Mouse (Mus musculus) ES-E14 (cell line): ENCODE measurements around the gene Olfr549. TPM values are rescaled to one million over a fixed set of nuclear protein-coding genes. Genes with fewer than 3 reads are reported as not detected.

Experiments used
- DNase-seq: peaks from one replicate; pipeline ENCODE4 v3.0.0-alpha.2; 2013; ENCODE audit warnings: low read depth, low spot score
- H3K27ac ChIP-seq: 2 replicates; pipeline ENCODE4 v1.5.1; 2012; ENCODE audit warnings: low read depth, mild to moderate bottlenecking, low read length, moderate library complexity, mixed read lengths; ENCODE audit not compliant: poor library complexity, insufficient read depth, severe bottlenecking
- H3K36me3 ChIP-seq: 2 replicates; pipeline ENCODE4 v1.6.1; 2012; ENCODE audit warnings: mild to moderate bottlenecking, low read length, moderate library complexity, mixed read lengths; ENCODE audit not compliant: control insufficient read depth, poor library complexity, insufficient read depth, severe bottlenecking
- H3K4me1 ChIP-seq, 2 experiments: fragments of 150-350 bp in 1 of 2; sonication (generic) in 1 of 2; 2 replicates each; pipeline ENCODE4 v1.6.1; 2012; ENCODE audit warnings: low read length in 2 of 2, mild to moderate bottlenecking in 1 of 2, mixed read lengths in 1 of 2; ENCODE audit not compliant: control insufficient read depth in 2 of 2, insufficient read depth in 2 of 2, poor library complexity in 1 of 2
- H3K4me3 ChIP-seq, 2 experiments: fragments of 150-350 bp in 1 of 2; sonication (generic) in 1 of 2; 2 replicates each; pipeline ENCODE4 v1.5.1; 2012; ENCODE audit warnings: low read length in 2 of 2, low read depth in 1 of 2, mild to moderate bottlenecking in 1 of 2, mixed read lengths in 1 of 2; ENCODE audit not compliant: insufficient read depth in 1 of 2, poor library complexity in 1 of 2, severe bottlenecking in 1 of 2
- H3K9ac ChIP-seq: 2 replicates; pipeline ENCODE4 v1.6.1; 2012; ENCODE audit warnings: low read depth, mild to moderate bottlenecking, low read length, mixed read lengths; ENCODE audit not compliant: poor library complexity, insufficient read depth, severe bottlenecking
- H3K9me3 ChIP-seq: fragments of 150-350 bp; sonication (generic); 2 replicates; pipeline ENCODE4 v1.6.1; 2012; ENCODE audit warnings: low read depth, mild to moderate bottlenecking, low read length; ENCODE audit not compliant: control insufficient read depth, insufficient read depth
- CHD2 ChIP-seq: IDR thresholded peaks from 2 replicates; pipeline ENCODE4 v1.6.1; 2014; ENCODE audit warnings: mild to moderate bottlenecking, low read depth, low read length, inconsistent platforms
- HCFC1 ChIP-seq: IDR thresholded peaks from 2 replicates; pipeline ENCODE4 v1.6.1; 2012; ENCODE audit warnings: low read length, inconsistent platforms, borderline replicate concordance; ENCODE audit not compliant: insufficient read depth
- MAFK ChIP-seq: IDR thresholded peaks from 2 replicates; pipeline ENCODE4 v1.6.1; 2014; ENCODE audit warnings: mild to moderate bottlenecking, low read depth, low read length, inconsistent platforms; ENCODE audit not compliant: insufficient read depth
- ZC3H11A ChIP-seq: IDR thresholded peaks from 2 replicates; pipeline ENCODE4 v1.6.1; 2012; ENCODE audit warnings: low read depth, mild to moderate bottlenecking, inconsistent platforms, low read length, borderline replicate concordance
- ZNF384 ChIP-seq: IDR thresholded peaks from 2 replicates; pipeline ENCODE4 v1.6.1; 2012; ENCODE audit warnings: low read depth, low read length, inconsistent platforms
- in situ Hi-C, 2 experiments: fragments of 600-800 bp; cut with MboI; formaldehyde crosslinking; loops; one replicate each; pipeline ENCODE4 v1.15.1; 2025; ENCODE audit warnings: low sequenced_read_pairs in 2 of 2, inconsistent platforms in 1 of 2; ENCODE audit not compliant: unreplicated experiment in 2 of 2
- total RNA-seq: library from RNA; depleted of rRNA; stranded (reverse); fragments of 300-350 nt; gene quantifications from 2 replicates; pipeline ENCODE4 v1.2.3, GENCODE M21; 2012

The Olfr549 gene
- total RNA-seq, 1 experiment = not detected

GRCm38 (mm10) chr7:102571142-102571541 lies 21.5 kb downstream of the Olfr549 start, which contains the start of gene Olfr550:
Gene Olfr550, plus strand, starts transcription at chr7:102571442.
- in situ Hi-C loops = no loop called here
- Histone ChIP-seq H3K9me3 (no peaks in the 10 kb centered on the region), H3K4me1 (no peaks in the 10 kb centered on the region), H3K27ac (no peak within 1 kb of the TSS), H3K36me3 (no peaks in the 10 kb centered on the region), H3K9ac (no peak within 1 kb of the TSS), H3K4me3 (no peak within 1 kb of the TSS)
- TF ChIP-seq ZC3H11A = no peak
- no peak for TF ChIP-seq CHD2
- no peak for TF ChIP-seq HCFC1
- TF ChIP-seq ZNF384 = no peak
- TF ChIP-seq MAFK = no peak
- no peak for DNase-seq

GRCm38 (mm10) chr7:102573174-102573830 lies 23.6 kb downstream of the Olfr549 start:
- H3K4me1 ChIP-seq = no peaks in the 10 kb centered on the region
- TF ChIP-seq MAFK = no peak
- TF ChIP-seq ZC3H11A = no peak
- no peak for TF ChIP-seq ZNF384
- TF ChIP-seq HCFC1 = no peak
- no peak for TF ChIP-seq CHD2
- H3K4me3 ChIP-seq = no peak overlapping the region
- H3K9ac ChIP-seq = no peak overlapping the region
- no peaks in the 10 kb centered on the region for H3K36me3 ChIP-seq
- no peak overlapping the region for H3K27ac ChIP-seq
- DNase-seq = no peak
- in situ Hi-C loops = no loop called here
- H3K9me3 ChIP-seq = no peaks in the 10 kb centered on the region

GRCm38 (mm10) chr7:102575998-102576397 lies 26.3 kb downstream of the Olfr549 start:
- TF ChIP-seq CHD2 (no peak), MAFK (no peak), ZC3H11A (no peak), ZNF384 (no peak), HCFC1 (no peak)
- Histone ChIP-seq H3K27ac (no peak overlapping the region), H3K4me3 (no peak overlapping the region), H3K4me1 (no peaks in the 10 kb centered on the region), H3K9me3 (no peaks in the 10 kb centered on the region), H3K36me3 (no peaks in the 10 kb centered on the region), H3K9ac (no peak overlapping the region)
- in situ Hi-C loops = no loop called here
- no peak for DNase-seq

- Histone ChIP-seq H3K36me3 (no peaks in the 10 kb centered on the region), H3K4me3 (no peak within 1 kb of the TSS), H3K9ac (no peak within 1 kb of the TSS), H3K4me1 (no peaks in the 10 kb centered on the region), H3K9me3 (no peaks in the 10 kb centered on the region), H3K27ac (no peak within 1 kb of the TSS)
- no peak for DNase-seq
- in situ Hi-C loops = no loop called here
- no peak for TF ChIP-seq ZNF384
- no peak for TF ChIP-seq CHD2
- TF ChIP-seq ZC3H11A = no peak
- TF ChIP-seq HCFC1 = no peak
- TF ChIP-seq MAFK = no peak
Measured at GRCm38 (mm10) chr7:102591786-102592185, 42.1 kb downstream of the Olfr549 start, which contains the start of gene Olfr551. Gene Olfr551, minus strand, starts transcription at chr7:102591886.
